Mouse (Mus musculus) lung, adult 2 months (tissue): ENCODE data around the gene 2310046K23Rik.

Source experiments
- CTCF ChIP-seq: fragments of 200-500 bp; IDR thresholded peaks from 2 replicates; pipeline ENCODE4 v1.5.1; 2011; ENCODE audit warnings: mild to moderate bottlenecking, low read length, control low read depth; ENCODE audit not compliant: insufficient read depth
- POLR2A ChIP-seq: fragments of 200-500 bp; IDR thresholded peaks from 2 replicates; pipeline ENCODE4 v1.6.1; 2011; ENCODE audit warnings: low read depth, mild to moderate bottlenecking, control low read depth, low read length, borderline replicate concordance; ENCODE audit errors: extremely low read depth

DNA sequence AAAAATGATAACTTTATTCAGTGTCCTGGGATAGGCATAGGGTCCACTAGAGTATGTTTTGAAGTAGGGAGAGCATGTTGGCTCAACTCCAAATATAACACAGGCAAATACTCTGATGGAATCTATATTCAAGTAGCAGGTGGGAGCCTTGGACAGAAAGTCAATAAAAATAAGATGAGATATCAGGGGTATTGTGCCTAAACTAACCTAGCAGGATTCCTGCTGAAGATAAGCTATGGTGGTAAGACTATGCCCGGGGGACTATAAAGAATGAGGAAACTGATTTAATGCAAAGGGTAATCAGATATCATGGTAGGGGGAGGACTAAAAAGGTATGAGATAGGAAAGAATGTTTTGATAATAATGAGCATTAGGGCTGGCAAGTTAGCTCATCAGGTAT is 26.1 kb downstream of the 2310046K23Rik start:
- TF ChIP-seq CTCF (no peak), POLR2A (no peak)
